Mouse (Mus musculus): ENCODE data around the gene Slc13a5.

DNA sequence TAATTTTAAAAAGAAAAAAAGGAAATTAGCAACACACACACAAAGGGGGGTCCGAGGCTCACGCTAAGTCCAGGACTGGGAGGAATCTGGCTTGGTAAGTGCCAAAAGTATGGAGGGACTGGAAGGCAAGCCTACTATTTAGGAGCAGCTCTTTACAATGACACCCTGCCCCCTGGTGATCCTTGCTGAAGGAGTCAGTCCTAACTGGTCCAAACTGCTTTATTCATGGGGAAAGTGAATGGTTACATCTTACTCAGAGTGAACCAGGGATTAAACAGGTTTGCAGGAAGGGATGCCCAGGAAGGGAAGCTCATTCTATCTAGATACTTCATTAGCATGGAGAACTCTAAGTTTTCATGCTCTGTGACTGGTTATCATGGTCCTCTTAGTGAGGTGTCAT, 20.1 kb upstream of the Slc13a5 start:
- TF ChIP-seq MEF2A (IDR thresholded peaks at IDR 0.05; ENCODE audit: borderline replicate concordance, low read depth, low read length), result no peak
- TF ChIP-seq EP300 (IDR thresholded peaks at IDR 0.05; ENCODE audit: low read length), result no peak
- TF ChIP-seq CTCF (conservative IDR thresholded peaks at IDR 0.05 in 1 of 2, IDR thresholded peaks at IDR 0.05 in 1 of 2; ENCODE audit: low read depth in 2 of 2, low read length in 2 of 2), result no peak
- TF ChIP-seq RAD21 (IDR thresholded peaks at IDR 0.05; ENCODE audit: low read depth, low read length), result no peak; the same call in 1 of the 2 replicates
- TF ChIP-seq JUND (conservative IDR thresholded peaks at IDR 0.05; ENCODE audit: low read depth, low read length), result no peak
- TF ChIP-seq ZMIZ1 (IDR thresholded peaks at IDR 0.05; ENCODE audit: low read depth, low read length), result no peak
- no peak for TF ChIP-seq POLR2A (IDR thresholded peaks at IDR 0.05; ENCODE audit: low read depth, low read length)
- TF ChIP-seq USF2 (conservative IDR thresholded peaks at IDR 0.05; ENCODE audit: low read depth, low read length), result no peak
- no peak for TF ChIP-seq UBTF (IDR thresholded peaks at IDR 0.05; ENCODE audit: low read depth, low read length)
- TF ChIP-seq BHLHE40 (IDR thresholded peaks at IDR 0.05; ENCODE audit: low read depth, low read length), result no peak
- no peak for TF ChIP-seq MYC (IDR thresholded peaks at IDR 0.05; ENCODE audit: low read depth, low read length)
